Mouse (Mus musculus): Measurements from ENCODE around the gene Vps52. TPM values are rescaled to one million over a fixed set of nuclear protein-coding genes. Genes with fewer than 3 reads are reported as not detected.

Gene Vps52
- polyA plus RNA-seq, 1 experiment from 2014 or later = 65.0 TPM

GRCm38 (mm10) chr17:33915671-33916250 is 39.9 kb upstream of the Vps52 start, which contains the start of the genes Tapbp and Zbtb22:
Tapbp (plus strand) TSS chr17:33915899.
Zbtb22 (plus strand) TSS chr17:33915904.
- H3K9ac ChIP-seq = peak within 1 kb of the TSS; percentile 70
- peak within 1 kb of the TSS; percentile 56 for H3K4me3 ChIP-seq
- peaks cover 47% of the 10 kb centered on the region for H3K36me3 ChIP-seq
- H3K4me1 ChIP-seq = peaks cover 44% of the 10 kb centered on the region
- ATAC-seq (ENCODE audit: low FRiP score) = peak; percentile 90
- WGBS = 1% methylated on average over 34 of the region's 34 CpGs
- 0 out of 2 replicates have a peak, but pooled peaks cover 9% of the 10 kb centered on the region for H3K27me3 ChIP-seq
- H3K27ac ChIP-seq = peak within 1 kb of the TSS; percentile 89
- no peaks in the 10 kb centered on the region for H3K9me3 ChIP-seq (replicated peaks)
- H3K4me2 ChIP-seq (replicated peaks) = peak within 1 kb of the TSS; percentile 46

- peak; percentile 14 for ATAC-seq (ENCODE audit: low FRiP score)
- H3K9me3 ChIP-seq (replicated peaks) = no peaks in the 10 kb centered on the region
- WGBS = under 1% methylated on average over 14 of the region's 20 CpGs
These were observed 39.3 kb upstream of the Vps52 start for GRCm38 (mm10) chr17:33916294-33916693.

GRCm38 (mm10) chr17:33916847-33917655 is 38.6 kb upstream of the Vps52 start:
- H3K9ac ChIP-seq = peak overlapping the region; percentile 23; the same call in 1 of the 2 replicates
- WGBS = 75% methylated on average over 31 of the region's 31 CpGs
- peak overlapping the region; percentile 46 for H3K4me2 ChIP-seq (replicated peaks)
- H3K9me3 ChIP-seq (replicated peaks) = no peaks in the 10 kb centered on the region
- peak overlapping the region; percentile 56 for H3K4me3 ChIP-seq
- 0 out of 2 replicates have a peak, but pooled peaks cover 9% of the 10 kb centered on the region for H3K27me3 ChIP-seq
- no peak for ATAC-seq (ENCODE audit: low FRiP score)
- peaks cover 45% of the 10 kb centered on the region for H3K4me1 ChIP-seq
- H3K27ac ChIP-seq = no peak overlapping the region
- peaks cover 35% of the 10 kb centered on the region for H3K36me3 ChIP-seq

More at GRCm38 (mm10) chr17:33916294-33916693, 39.3 kb upstream of the Vps52 start:
- Histone ChIP-seq H3K36me3 (peaks cover 43% of the 10 kb centered on the region), H3K9ac (peak overlapping the region; percentile 70), H3K27ac (peak overlapping the region; percentile 89), H3K27me3 (0 out of 2 replicates have a peak, but pooled peaks cover 9% of the 10 kb centered on the region), H3K4me2 (replicated peaks) (peak overlapping the region; percentile 46), H3K4me1 (peaks cover 42% of the 10 kb centered on the region), H3K4me3 (peak overlapping the region; percentile 56)

GRCm38 (mm10) chr17:33917656-33918292 is 37.8 kb upstream of the Vps52 start:
- Histone ChIP-seq H3K4me2 (replicated peaks) (peak overlapping the region; percentile 46; the same call in 1 of the 2 replicates), H3K36me3 (peaks cover 28% of the 10 kb centered on the region), H3K4me3 (no peak overlapping the region), H3K4me1 (peaks cover 45% of the 10 kb centered on the region), H3K27ac (no peak overlapping the region), H3K9ac (no peak overlapping the region), H3K9me3 (replicated peaks) (no peaks in the 10 kb centered on the region), H3K27me3 (0 out of 2 replicates have a peak, but pooled peaks cover 9% of the 10 kb centered on the region)
- ATAC-seq (ENCODE audit: low FRiP score) = no peak
- WGBS = 86% methylated on average over 18 of the region's 18 CpGs

GRCm38 (mm10) chr17:33918293-33919203 is 37.1 kb upstream of the Vps52 start:
- 62% methylated on average over 37 of the region's 37 CpGs for WGBS
- Histone ChIP-seq H3K27me3 (0 out of 2 replicates have a peak, but pooled peaks cover 9% of the 10 kb centered on the region), H3K9me3 (replicated peaks) (no peaks in the 10 kb centered on the region), H3K4me1 (peaks cover 45% of the 10 kb centered on the region), H3K36me3 (peaks cover 22% of the 10 kb centered on the region), H3K4me2 (replicated peaks) (peak overlapping the region; percentile 83), H3K27ac (no peak overlapping the region), H3K4me3 (peak overlapping the region; percentile 47), H3K9ac (no peak overlapping the region)
- no peak for ATAC-seq (ENCODE audit: low FRiP score)

- Histone ChIP-seq H3K36me3 (peaks cover 12% of the 10 kb centered on the region; the same call in 1 of the 2 replicates), H3K9me3 (replicated peaks) (no peaks in the 10 kb centered on the region), H3K9ac (peak overlapping the region; percentile 66), H3K4me3 (peak overlapping the region; percentile 47), H3K4me1 (peaks cover 45% of the 10 kb centered on the region), H3K27ac (peak overlapping the region; percentile 64), H3K27me3 (0 out of 2 replicates have a peak, but pooled peaks cover 9% of the 10 kb centered on the region), H3K4me2 (replicated peaks) (peak overlapping the region; percentile 83)
- under 1% methylated on average over 52 of the region's 52 CpGs for WGBS
- no peak for ATAC-seq (ENCODE audit: low FRiP score)
These were observed 36.0 kb upstream of the Vps52 start for GRCm38 (mm10) chr17:33919351-33920281.

GRCm38 (mm10) chr17:33920282-33921097 is 35.1 kb upstream of the Vps52 start:
- no peaks in the 10 kb centered on the region for H3K9me3 ChIP-seq (replicated peaks)
- 0 out of 2 replicates have a peak, but pooled peaks cover 9% of the 10 kb centered on the region for H3K27me3 ChIP-seq
- H3K9ac ChIP-seq = peak overlapping the region; percentile 66
- H3K4me1 ChIP-seq = peaks cover 38% of the 10 kb centered on the region
- peak overlapping the region; percentile 83 for H3K4me2 ChIP-seq (replicated peaks)
- peak overlapping the region; percentile 64 for H3K27ac ChIP-seq
- H3K36me3 ChIP-seq = peaks cover 10% of the 10 kb centered on the region; the same call in 1 of the 2 replicates
- under 1% methylated on average over 36 of the region's 36 CpGs for WGBS
- peak; percentile 47 for ATAC-seq (ENCODE audit: low FRiP score)
- peak overlapping the region; percentile 47 for H3K4me3 ChIP-seq

GRCm38 (mm10) chr17:33921361-33921760 is 34.3 kb upstream of the Vps52 start:
- H3K4me2 ChIP-seq (replicated peaks) = peak overlapping the region; percentile 83; the same call in 1 of the 2 replicates
- H3K4me3 ChIP-seq = no peak overlapping the region
- no peaks in the 10 kb centered on the region for H3K9me3 ChIP-seq (replicated peaks)
- 84% methylated on average over 7 of the region's 7 CpGs for WGBS
- ATAC-seq (ENCODE audit: low FRiP score) = no peak
- no peak overlapping the region for H3K27ac ChIP-seq
- peaks cover 17% of the 10 kb centered on the region; the same call in 1 of the 2 replicates for H3K36me3 ChIP-seq
- peaks cover 38% of the 10 kb centered on the region for H3K4me1 ChIP-seq
- no peak overlapping the region for H3K9ac ChIP-seq
- H3K27me3 ChIP-seq = 0 out of 2 replicates have a peak, but pooled peaks cover 9% of the 10 kb centered on the region

GRCm38 (mm10) chr17:33924577-33925283 is 30.9 kb upstream of the Vps52 start:
- Histone ChIP-seq H3K9me3 (replicated peaks) (no peaks in the 10 kb centered on the region), H3K4me3 (no peak overlapping the region), H3K36me3 (peaks cover 13% of the 10 kb centered on the region; the same call in 1 of the 2 replicates), H3K27ac (no peak overlapping the region), H3K4me2 (replicated peaks) (no peak overlapping the region), H3K4me1 (peaks cover 27% of the 10 kb centered on the region), H3K27me3 (no peaks in the 10 kb centered on the region), H3K9ac (no peak overlapping the region)
- 85% methylated on average over 10 of the region's 10 CpGs for WGBS
- no peak for ATAC-seq (ENCODE audit: low FRiP score)
